Mouse (Mus musculus) megakaryocyte, embryonic 14.5 days (primary cell): ENCODE measurements around the gene Ccnb1.

Source experiments
- FLI1 ChIP-seq: IDR thresholded peaks from 2 replicates; pipeline ENCODE4 v1.6.1; 2012; ENCODE audit warnings: low read length, inconsistent platforms, mixed read lengths
- GATA1 ChIP-seq: IDR thresholded peaks from 3 replicates; pipeline ENCODE4 v1.6.1; 2012; ENCODE audit warnings: mixed read lengths, low read length, inconsistent platforms, borderline replicate concordance

- TF ChIP-seq GATA1 (no peak), FLI1 (no peak)
Measured at GRCm38 (mm10) chr13:100824916-100825315, 38.5 kb upstream of the Ccnb1 start.
